In the genomic region with DNA sequence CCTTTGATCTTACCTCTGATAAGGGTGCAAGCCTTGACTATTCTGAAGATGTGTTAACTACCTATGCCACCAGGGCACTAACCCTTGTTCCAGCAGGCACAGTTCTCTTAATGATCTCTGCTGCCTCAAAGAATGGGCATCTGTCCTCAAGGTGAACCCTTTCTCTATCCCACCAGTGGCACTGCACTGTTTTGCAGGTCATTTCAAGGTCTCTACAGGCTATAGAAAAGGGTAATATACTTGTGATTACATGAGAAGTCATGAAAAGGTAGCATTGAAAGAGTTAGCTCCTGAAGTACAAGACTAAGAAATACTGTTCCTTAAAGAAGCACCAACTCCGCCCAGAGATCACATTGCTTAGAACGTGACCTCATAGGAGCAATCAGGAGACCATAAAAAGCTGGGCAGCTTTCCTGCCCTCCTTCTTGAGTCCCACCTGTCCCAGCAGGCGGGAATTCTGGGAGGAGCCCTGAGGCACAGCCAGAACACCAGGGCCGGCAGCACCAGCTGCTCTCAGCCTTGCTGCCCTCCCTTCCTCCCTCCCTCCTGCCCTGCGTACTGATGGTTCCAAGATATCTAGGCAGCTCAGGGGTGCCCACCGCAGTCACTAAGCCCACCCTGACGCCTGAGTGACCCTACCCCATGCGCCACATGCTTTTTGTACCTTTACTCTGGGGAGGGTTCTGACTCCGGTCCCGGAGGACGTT, we compare ENCODE assay signal across 8 mouse cellular contexts.
DNase-seq lines count a peak whose midpoint lies in the region; ATAC-seq lines count a peak whose summit lies in the region.

No protein-coding gene starts in this region.

- 0 out of 2 replicates have a peak overlapping the region, but pooled peaks have one; percentile 32 for H3K27ac ChIP-seq in intestine, embryonic 15.5 days
- H3K27ac ChIP-seq in lung, embryonic 16.5 days (ENCODE audit: low read length), result no peak overlapping the region

- H3K36me3 ChIP-seq in intestine, embryonic 15.5 days, result no peaks in the 10 kb centered on the region
- no peaks in the 10 kb centered on the region for H3K36me3 ChIP-seq in lung, embryonic 16.5 days (ENCODE audit: control insufficient read depth, insufficient read depth, low read length)

- H3K4me1 ChIP-seq in intestine, embryonic 15.5 days (replicated peaks), result peaks cover 9% of the 10 kb centered on the region
- 0 out of 2 replicates have a peak, but pooled peaks cover 3% of the 10 kb centered on the region for H3K4me1 ChIP-seq in lung, embryonic 16.5 days (replicated peaks; ENCODE audit: control insufficient read depth, insufficient read depth, low read length)

- peak; percentile 44 to 52 for DNase-seq in spleen, adult 18-20 months
- DNase-seq in spleen, adult 12 weeks (ENCODE audit: low spot score), result no peak
- DNase-seq in cerebellum, adult 9-10 months, result peak; percentile 65
- peak; percentile 74 for DNase-seq in gastrocnemius, adult 18-20 months (ENCODE audit: low spot score)
- peak; percentile 77 for DNase-seq in retina, postnatal 1 day
- DNase-seq in layer of hippocampus, adult 11-12 months (ENCODE audit: low spot score), result no peak

- peak overlapping the region; percentile 72 for H3K4me2 ChIP-seq in intestine, embryonic 15.5 days (replicated peaks)
- peak overlapping the region; percentile 48 for H3K4me2 ChIP-seq in lung, embryonic 16.5 days (ENCODE audit: low read depth, low read length)

- 20% methylated on average over 11 of the region's 11 CpGs for WGBS in intestine, embryonic 15.5 days
- 42% methylated on average over 11 of the region's 11 CpGs for WGBS in lung, embryonic 16.5 days

- no peaks in the 10 kb centered on the region for H3K27me3 ChIP-seq in intestine, embryonic 15.5 days (replicated peaks)
- no peaks in the 10 kb centered on the region for H3K27me3 ChIP-seq in lung, embryonic 16.5 days (ENCODE audit: control insufficient read depth, insufficient read depth, low read depth, low read length)

- peak overlapping the region; percentile 32 for H3K4me3 ChIP-seq in intestine, embryonic 15.5 days (replicated peaks)
- peak overlapping the region; percentile 26 for H3K4me3 ChIP-seq in lung, embryonic 16.5 days (ENCODE audit: low read length)

- no peaks in the 10 kb centered on the region for H3K9me3 ChIP-seq in intestine, embryonic 15.5 days
- H3K9me3 ChIP-seq in lung, embryonic 16.5 days (ENCODE audit: control insufficient read depth, low read length), result no peaks in the 10 kb centered on the region

- peak; percentile 92 for ATAC-seq in intestine, embryonic 15.5 days
- peak; percentile 66 for ATAC-seq in lung, embryonic 16.5 days (ENCODE audit: low read depth)

- peak overlapping the region; percentile 36 for H3K9ac ChIP-seq in intestine, embryonic 15.5 days
- H3K9ac ChIP-seq in lung, embryonic 16.5 days (ENCODE audit: low read length), result no peak overlapping the region

Comparison
In these comparisons a context has a peak if more than half of its experiments do, and no peak if none do; other contexts are left out.
1. DNase-seq: peak in spleen, adult 18-20 months (2 of 2), cerebellum, adult 9-10 months (single experiment), gastrocnemius, adult 18-20 months (single experiment) and retina, postnatal 1 day (single experiment); none in spleen, adult 12 weeks (single experiment) and layer of hippocampus, adult 11-12 months (single experiment).